Mouse (Mus musculus): ENCODE measurements around the gene Ptprt. TPM values are rescaled to one million over a fixed set of nuclear protein-coding genes. Genes with fewer than 3 reads are reported as not detected.
A peak's percentile ranks its signal among the peaks of the same experiment; 100 is the strongest.

The Ptprt gene
- 10 to 100 TPM; 49.0 to 53.2 TPM for total RNA-seq (2021)
- long read RNA-seq, partial matches to known transcripts: 1 of 8 reads
- long read RNA-seq, other reads (novel, unspliced or antisense): 7 of 8 reads

DNA sequence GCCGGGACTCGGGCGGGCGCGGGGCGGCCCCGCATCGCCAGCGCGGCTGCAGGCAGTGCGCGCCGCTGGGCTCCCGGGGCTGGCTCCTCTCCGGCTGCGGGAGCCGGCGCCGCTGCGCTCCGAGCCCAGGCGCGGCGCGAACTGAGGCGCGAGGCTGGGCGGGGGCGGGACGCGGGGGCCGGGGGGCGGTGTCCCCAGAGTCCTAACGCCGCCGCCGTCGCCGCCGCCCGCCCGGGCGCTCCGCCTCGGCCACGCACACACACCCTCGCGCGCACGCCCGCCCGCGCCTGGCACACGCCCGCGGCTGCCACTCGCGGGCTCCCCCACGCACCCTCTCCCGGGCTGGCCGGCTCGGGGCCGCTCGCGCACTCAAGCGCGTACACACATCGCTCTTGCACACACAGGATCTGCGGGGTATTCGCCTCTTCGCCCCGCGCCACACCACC lies at the start of gene Ptprt:
Ptprt (minus strand) TSS at position 207 of the 446 bp plus-strand sequence.
- peak; percentile 37 to 50 for DNase-seq (ENCODE audit: low spot score in 2 of 2)

GRCm38 (mm10) chr2:162710443-162710842 lies 49.5 kb upstream of the Ptprt start:
- DNase-seq (ENCODE audit: low spot score in 2 of 2): no peak

- no peak for DNase-seq (ENCODE audit: low spot score in 2 of 2)
Measured at GRCm38 (mm10) chr2:162699691-162700090, 38.7 kb upstream of the Ptprt start.

GRCm38 (mm10) chr2:162699036-162699435 lies 38.1 kb upstream of the Ptprt start:
- DNase-seq (ENCODE audit: low spot score in 2 of 2): no peak

DNA sequence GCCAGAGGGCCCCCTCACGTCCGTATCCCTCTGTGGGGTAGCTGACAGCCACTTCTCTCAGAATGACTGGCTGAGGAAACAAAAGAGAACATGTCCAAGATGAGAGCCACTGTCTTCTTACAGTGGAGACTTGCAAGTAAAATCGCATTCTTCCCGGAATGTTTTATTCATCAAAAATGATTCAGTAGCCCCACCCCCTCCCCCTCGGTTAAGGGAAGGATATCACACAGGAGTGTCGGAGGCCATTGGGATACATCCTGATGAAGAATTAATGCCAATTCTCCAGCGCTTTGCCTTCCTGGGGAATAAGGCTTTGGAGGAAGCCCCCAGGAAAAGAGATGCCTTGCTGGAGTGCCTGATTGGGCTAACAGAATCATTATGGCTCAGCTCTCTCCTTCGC lies 37.1 kb upstream of the Ptprt start:
- DNase-seq (ENCODE audit: low spot score in 2 of 2): no peak

GRCm38 (mm10) chr2:162697151-162697550 lies 36.2 kb upstream of the Ptprt start:
- no peak for DNase-seq (ENCODE audit: low spot score in 2 of 2)

DNA sequence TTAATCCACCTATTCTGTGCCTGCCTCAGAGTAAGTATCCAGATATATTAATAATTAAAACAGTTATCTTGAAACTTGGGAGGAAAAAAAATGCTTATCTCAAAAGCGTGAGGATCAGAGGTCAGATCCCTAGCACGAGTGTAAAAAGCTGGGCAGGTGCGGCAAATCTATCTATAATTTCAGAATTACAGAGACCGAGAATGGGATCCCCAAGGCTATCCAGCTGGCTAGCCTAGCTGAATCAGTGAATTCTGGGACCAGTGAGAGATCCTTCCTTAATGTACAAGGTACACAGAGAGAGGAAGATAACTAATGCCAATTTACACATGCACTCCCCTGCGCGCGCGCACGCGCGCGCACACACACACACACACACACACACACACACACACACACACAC lies 31.2 kb upstream of the Ptprt start:
- DNase-seq (ENCODE audit: low spot score in 2 of 2): no peak

- peak in 1 of 2 experiments; percentile 62 for DNase-seq (ENCODE audit: low spot score in 2 of 2)
Measured at GRCm38 (mm10) chr2:162682674-162683073, 21.7 kb upstream of the Ptprt start.

DNA sequence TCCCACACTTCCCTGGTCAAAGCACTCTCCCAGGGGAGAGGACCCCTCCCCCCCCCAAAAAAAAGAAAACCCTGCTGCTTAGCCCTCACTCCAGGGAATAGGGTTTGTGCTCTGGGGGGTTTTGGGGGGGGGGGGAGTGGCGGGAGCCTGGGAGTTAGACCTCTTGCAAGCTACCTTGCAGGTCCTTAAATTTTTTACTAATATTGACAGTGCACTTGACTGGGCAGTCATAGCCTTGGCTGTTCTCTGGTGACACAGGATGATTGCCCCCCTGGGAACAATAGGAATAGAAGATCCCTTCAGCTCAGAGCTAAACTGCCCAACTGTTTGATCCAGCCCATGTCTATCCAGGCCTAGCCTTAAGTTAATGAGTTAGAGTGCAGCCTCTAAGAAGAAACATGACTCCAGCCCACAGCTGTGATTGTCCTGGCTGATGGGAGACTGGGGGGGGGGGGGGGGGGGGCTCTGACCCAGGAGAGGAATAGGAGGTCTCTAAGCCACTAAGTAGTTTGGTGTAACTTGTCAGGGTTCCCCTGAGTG lies 1.6 kb upstream of the Ptprt start:
- DNase-seq (ENCODE audit: low spot score in 2 of 2): no peak

DNA sequence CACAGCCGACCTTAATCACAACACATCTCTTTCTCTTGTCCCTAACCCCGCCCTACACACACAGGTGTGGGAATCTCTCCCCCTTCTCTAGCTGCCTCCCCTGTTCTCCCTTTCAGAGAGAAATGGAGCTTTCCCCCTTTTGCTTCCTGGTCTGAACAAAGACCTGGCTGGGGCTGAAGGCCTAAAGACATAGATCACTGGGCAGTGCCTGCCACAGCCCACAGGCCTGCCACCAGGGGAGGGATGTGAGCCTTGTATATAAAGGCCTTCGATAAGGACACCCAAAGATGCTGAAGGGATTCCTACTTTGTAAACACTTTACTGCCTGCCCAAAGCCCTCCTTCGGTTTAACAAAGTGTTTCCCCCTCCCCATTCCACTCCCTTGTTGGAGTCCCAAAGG lies 786 bp upstream of the Ptprt start:
- DNase-seq (ENCODE audit: low spot score in 2 of 2): no peak

DNA sequence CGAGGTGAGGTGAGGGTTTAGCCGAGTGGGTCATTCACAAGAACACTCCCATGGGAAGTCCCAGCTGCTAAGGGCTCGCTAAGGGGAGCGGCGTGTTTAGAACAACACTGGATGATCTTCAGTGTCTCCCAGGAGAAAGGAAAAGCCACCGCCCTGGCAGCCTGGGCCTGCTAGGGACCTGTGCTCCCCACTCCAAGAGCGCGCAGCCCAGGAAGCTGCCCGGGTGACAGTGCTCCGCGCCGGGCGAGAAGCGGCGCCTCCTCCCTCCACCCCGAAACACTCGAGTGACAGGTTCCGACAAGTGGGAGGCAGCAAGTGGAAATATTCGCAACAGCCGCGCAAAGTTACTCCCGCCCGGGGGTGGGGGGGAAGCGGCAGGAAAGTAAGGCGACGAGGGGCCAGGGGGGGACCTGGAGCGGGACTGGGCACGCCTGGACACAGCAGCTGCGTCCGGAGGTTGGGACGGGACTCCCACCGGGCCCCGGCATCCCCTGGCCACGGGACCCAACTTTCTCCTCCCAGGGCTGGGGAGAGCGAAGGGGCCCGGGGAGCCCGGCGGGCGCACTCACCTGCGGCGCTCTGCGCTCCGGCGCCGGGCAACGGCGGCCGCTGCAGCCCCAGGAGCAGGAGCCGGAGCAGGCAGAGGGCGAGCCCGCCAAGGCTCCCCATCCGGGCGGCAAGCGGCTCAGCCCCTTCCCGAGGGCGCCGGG lies 561 bp downstream of the Ptprt start:
- DNase-seq (ENCODE audit: low spot score in 2 of 2): peak in 1 of 2 experiments; percentile 32

DNA sequence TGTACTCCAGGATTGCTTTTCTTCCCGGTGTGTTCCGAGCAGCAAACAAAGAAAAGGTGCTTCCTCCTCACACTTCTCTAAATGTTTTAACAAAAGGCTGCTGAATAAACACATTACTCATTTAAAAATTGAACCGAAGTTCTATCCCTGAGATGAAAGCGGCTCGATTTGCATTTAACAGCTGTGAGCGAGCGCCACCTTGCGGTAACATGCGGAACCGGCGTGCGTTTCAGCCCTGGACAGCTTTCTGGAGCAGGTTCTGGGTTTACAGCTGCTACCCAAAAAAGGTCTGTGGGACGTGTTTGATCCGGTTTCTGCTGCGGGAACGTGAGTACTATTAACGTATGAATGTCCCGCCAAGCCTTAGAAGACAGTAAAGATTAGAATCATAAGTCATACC lies 1.9 kb downstream of the Ptprt start:
- peak; percentile 84 to 96 for DNase-seq (ENCODE audit: low spot score in 2 of 2)

DNA sequence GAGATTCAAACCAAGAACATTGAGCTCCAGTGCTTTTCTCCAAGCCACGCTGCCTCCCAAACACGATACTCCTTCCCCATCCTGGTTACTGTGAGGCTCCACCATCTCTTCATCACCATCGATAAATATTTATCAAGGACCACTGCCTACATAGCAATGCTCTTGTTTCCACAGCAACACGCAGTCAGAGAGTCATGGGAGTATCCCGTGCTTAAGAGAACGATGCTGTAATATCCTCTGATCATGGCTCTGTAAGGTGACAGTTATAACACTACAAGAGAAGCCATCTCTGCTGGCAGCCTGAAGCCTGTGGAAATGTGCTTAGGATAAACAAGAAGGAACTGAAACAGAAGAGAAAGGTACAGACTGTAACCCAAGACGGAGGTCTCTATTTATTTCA lies 3.4 kb downstream of the Ptprt start:
- DNase-seq (ENCODE audit: low spot score in 2 of 2): no peak

DNA sequence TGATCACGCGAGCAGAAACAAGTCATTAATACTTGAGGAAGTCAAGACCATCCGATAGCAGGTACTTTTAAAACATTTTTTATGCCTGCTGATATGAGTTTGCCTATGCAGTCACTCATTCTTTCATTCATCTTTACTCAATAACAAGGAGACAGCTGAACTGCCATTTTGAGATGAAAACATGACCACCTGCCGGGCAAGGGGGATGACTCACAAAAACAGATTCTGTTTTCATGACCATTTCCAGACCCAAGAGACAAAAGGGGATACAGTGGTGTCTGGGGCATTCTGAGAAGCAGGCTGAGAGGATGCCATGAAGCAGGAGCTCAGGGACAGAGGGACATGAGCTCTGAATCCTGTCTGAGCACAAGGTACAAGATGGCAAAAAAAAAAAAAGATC lies 6.5 kb downstream of the Ptprt start:
- no peak for DNase-seq (ENCODE audit: low spot score in 2 of 2)

DNA sequence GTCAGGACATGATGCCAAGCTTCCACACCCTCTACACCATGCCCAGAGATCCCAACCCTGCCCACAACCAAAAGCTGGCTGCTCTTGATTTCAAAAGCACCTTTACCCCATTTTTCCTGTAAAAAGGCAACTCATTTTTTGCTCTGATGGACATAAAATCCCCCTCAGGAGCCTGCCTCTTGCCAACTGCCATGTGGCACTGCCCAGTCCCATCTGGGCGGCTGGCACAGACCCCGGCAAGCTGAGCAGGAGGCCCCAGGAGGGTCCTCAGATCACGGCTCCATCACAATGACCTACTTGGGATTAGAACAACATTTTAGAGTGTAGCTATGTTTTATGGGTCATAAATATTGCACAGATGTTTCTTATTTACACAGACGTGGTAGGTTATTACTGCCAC lies 22.3 kb downstream of the Ptprt start:
- no peak for DNase-seq (ENCODE audit: low spot score in 2 of 2)

- no peak for DNase-seq (ENCODE audit: low spot score in 2 of 2)
Measured at GRCm38 (mm10) chr2:162637537-162637936, 23.4 kb downstream of the Ptprt start.

GRCm38 (mm10) chr2:162636387-162637009 lies 24.4 kb downstream of the Ptprt start:
- DNase-seq (ENCODE audit: low spot score in 2 of 2): peak in 1 of 2 experiments; percentile 56

- DNase-seq (ENCODE audit: low spot score in 2 of 2): no peak
Measured at GRCm38 (mm10) chr2:162634901-162635300, 26.0 kb downstream of the Ptprt start.

GRCm38 (mm10) chr2:162626076-162626475 lies 34.9 kb downstream of the Ptprt start:
- no peak for DNase-seq (ENCODE audit: low spot score in 2 of 2)

DNA sequence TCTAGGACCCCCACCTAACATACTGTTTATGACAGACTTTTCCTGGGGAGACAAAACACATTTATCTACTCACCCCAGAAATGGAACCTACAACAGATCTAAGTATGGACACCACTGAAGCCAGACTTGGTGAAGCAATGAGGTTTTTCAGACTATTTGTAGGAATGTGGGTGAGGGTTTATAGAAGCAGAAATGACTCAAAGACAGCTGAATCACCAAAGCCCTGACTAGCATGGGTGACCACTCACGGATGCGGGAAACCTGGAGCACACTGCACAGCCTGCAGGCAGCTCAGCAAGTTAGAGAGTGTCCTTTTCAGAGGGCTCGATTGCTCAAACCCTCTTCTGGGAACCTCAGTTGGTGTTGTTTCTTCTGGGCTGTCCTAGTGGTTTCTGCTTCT lies 36.2 kb downstream of the Ptprt start:
- no peak for DNase-seq (ENCODE audit: low spot score in 2 of 2)

- DNase-seq (ENCODE audit: low spot score in 2 of 2): no peak
Measured at GRCm38 (mm10) chr2:162614256-162614655, 46.7 kb downstream of the Ptprt start.

GRCm38 (mm10) chr2:162613480-162613879 lies 47.5 kb downstream of the Ptprt start:
- DNase-seq (ENCODE audit: low spot score in 2 of 2): peak in 1 of 2 experiments; percentile 15

All from layer of hippocampus, adult 18-20 months (tissue).